Mouse (Mus musculus): ENCODE results near the gene Slc23a2. TPM values are rescaled to one million over a fixed set of nuclear protein-coding genes. Genes with fewer than 3 reads are reported as not detected.

Slc23a2 gene
- polyA plus RNA-seq, 1 experiment from 2014 or later: 9.7 TPM

Other genes starting within 250 kb of the Slc23a2 start
- 16.6 and 19.3 TPM in 2 replicates for gene Prnp, start 235.2 kb downstream of the Slc23a2 start, polyA plus RNA-seq (2014; fragmentation: Nextera tagmentation; extraction: Ambion mirVana)
- not detected in 2 replicates for gene Prn, start 235.2 kb downstream of the Slc23a2 start, polyA plus RNA-seq (2014; fragmentation: Nextera tagmentation; extraction: Ambion mirVana)
- gene Prnd, start 194.2 kb downstream of the Slc23a2 start, polyA plus RNA-seq (2014; fragmentation: Nextera tagmentation; extraction: Ambion mirVana): 14.6 and 16.0 TPM in 2 replicates
- 6.9 and 8.5 TPM in 2 replicates for gene Rassf2, start 114.8 kb downstream of the Slc23a2 start, polyA plus RNA-seq (2014; fragmentation: Nextera tagmentation; extraction: Ambion mirVana)
- 49.0 and 54.2 TPM in 2 replicates for gene Tmem230, start 102.7 kb upstream of the Slc23a2 start, polyA plus RNA-seq (2014; fragmentation: Nextera tagmentation; extraction: Ambion mirVana)
- gene Pcna, start 108.2 kb upstream of the Slc23a2 start, polyA plus RNA-seq (2014; fragmentation: Nextera tagmentation; extraction: Ambion mirVana): 409 and 410 TPM in 2 replicates
- 27.3 and 27.4 TPM in 2 replicates for gene Cds2, start 118.0 kb upstream of the Slc23a2 start, polyA plus RNA-seq (2014; fragmentation: Nextera tagmentation; extraction: Ambion mirVana)
- 2.0 and 2.7 TPM in 2 replicates for gene Prokr2, start 240.3 kb upstream of the Slc23a2 start, polyA plus RNA-seq (2014; fragmentation: Nextera tagmentation; extraction: Ambion mirVana)